In genomic region chr6:90726711-90727122, GRCm38 (mm10) we compare ENCODE assay signal across 19 mouse cellular contexts.
A peak's percentile ranks its signal among the peaks of the same experiment; 100 is the strongest.
DNase-seq lines count a peak whose midpoint lies in the region; ATAC-seq and TF ChIP-seq lines count a peak whose summit lies in the region.
"Had no signal": no experiment of that assay in that cellular context is flagged by ENCODE, and none has a peak within 500 bp of the region (broad histone marks: within the 10 kb centered on the region; RNA-seq: fewer than 3 reads in every experiment).

No protein-coding gene starts in this region.

- H3K4me2 ChIP-seq in hindbrain, embryonic 14.5 days (replicated peaks), result no peak overlapping the region
- H3K4me2 ChIP-seq in lung, embryonic 14.5 days, result no peak overlapping the region
- no peak overlapping the region for H3K4me2 ChIP-seq in stomach, embryonic 16.5 days (ENCODE audit: low read depth, low read length)
- H3K4me2 ChIP-seq: heart, embryonic 11.5 days had no signal

- TF ChIP-seq CTCF in lung, embryonic 14.5 days (IDR thresholded peaks at IDR 0.05; ENCODE audit: low read depth), result no peak
- TF ChIP-seq CTCF in lung, adult 2 months (IDR thresholded peaks at IDR 0.05; ENCODE audit: insufficient read depth, low read length), result no peak

- no peaks in the 10 kb centered on the region for H3K36me3 ChIP-seq in hindbrain, embryonic 10.5 days
- no peaks in the 10 kb centered on the region for H3K36me3 ChIP-seq in hindbrain, embryonic 14.5 days (replicated peaks; ENCODE audit: control insufficient read depth, insufficient read depth)
- H3K36me3 ChIP-seq in lung, embryonic 14.5 days (ENCODE audit: insufficient read depth), result no peaks in the 10 kb centered on the region
- H3K36me3 ChIP-seq in stomach, embryonic 16.5 days (ENCODE audit: control insufficient read depth, insufficient read depth, low read length), result no peaks in the 10 kb centered on the region
- H3K36me3 ChIP-seq: limb, embryonic 10.5 days had no signal

- H3K27me3 ChIP-seq in hindbrain, embryonic 10.5 days (ENCODE audit: insufficient read depth, poor library complexity, severe bottlenecking), result no peaks in the 10 kb centered on the region
- H3K27me3 ChIP-seq in hindbrain, embryonic 14.5 days (ENCODE audit: control insufficient read depth, insufficient read depth, low read length), result no peaks in the 10 kb centered on the region
- H3K27me3 ChIP-seq in lung, embryonic 14.5 days (ENCODE audit: insufficient read depth, low read length), result no peaks in the 10 kb centered on the region
- H3K27me3 ChIP-seq in stomach, embryonic 16.5 days (ENCODE audit: control insufficient read depth, insufficient read depth, low read length), result no peaks in the 10 kb centered on the region

- WGBS in hindbrain, embryonic 10.5 days, result 81% methylated on average over 2 of the region's 2 CpGs
- WGBS in hindbrain, embryonic 14.5 days, result 77% methylated on average over 2 of the region's 2 CpGs
- WGBS in lung, embryonic 14.5 days, result 48% methylated on average over 2 of the region's 2 CpGs
- 33% methylated on average over 2 of the region's 2 CpGs for WGBS in lung, adult 2 months
- WGBS in stomach, embryonic 16.5 days, result 46% methylated on average over 2 of the region's 2 CpGs

- H3K4me1 ChIP-seq in hindbrain, embryonic 10.5 days (replicated peaks), result peaks cover 67% of the 10 kb centered on the region
- peaks cover 39% of the 10 kb centered on the region for H3K4me1 ChIP-seq in hindbrain, embryonic 14.5 days (replicated peaks; ENCODE audit: control insufficient read depth, insufficient read depth, low read length)
- H3K4me1 ChIP-seq in lung, embryonic 14.5 days (ENCODE audit: insufficient read depth), result peaks cover 7% of the 10 kb centered on the region
- peaks cover 10% of the 10 kb centered on the region for H3K4me1 ChIP-seq in lung, adult 2 months (ENCODE audit: control insufficient read depth, insufficient read depth, low read length)
- peaks cover 28% of the 10 kb centered on the region for H3K4me1 ChIP-seq in stomach, embryonic 16.5 days (ENCODE audit: control insufficient read depth, insufficient read depth, low read length)

- TF ChIP-seq POLR2A in lung, adult 2 months (IDR thresholded peaks at IDR 0.05; ENCODE audit: borderline replicate concordance, extremely low read depth, low read depth, low read length), result no peak

- no peak overlapping the region for H3K9ac ChIP-seq in hindbrain, embryonic 14.5 days
- no peak overlapping the region for H3K9ac ChIP-seq in lung, embryonic 14.5 days
- no peak overlapping the region for H3K9ac ChIP-seq in stomach, embryonic 16.5 days (ENCODE audit: low read length)

- H3K4me3 ChIP-seq in hindbrain, embryonic 10.5 days, result no peak overlapping the region
- no peak overlapping the region for H3K4me3 ChIP-seq in hindbrain, embryonic 14.5 days (replicated peaks; ENCODE audit: low read length)
- no peak overlapping the region for H3K4me3 ChIP-seq in lung, embryonic 14.5 days (ENCODE audit: low read depth, low read length)
- H3K4me3 ChIP-seq in lung, adult 2 months (replicated peaks; ENCODE audit: extremely low read depth, low read depth, low read length), result no peak overlapping the region
- H3K4me3 ChIP-seq in stomach, embryonic 16.5 days (replicated peaks; ENCODE audit: low read length), result no peak overlapping the region
- H3K4me3 ChIP-seq: limb, embryonic 10.5 days had no signal

- ATAC-seq in hindbrain, embryonic 14.5 days (ENCODE audit: low FRiP score), result no peak
- peak; percentile 76 for ATAC-seq in lung, embryonic 14.5 days (ENCODE audit: insufficient read depth)
- no peak for ATAC-seq in stomach, embryonic 16.5 days (ENCODE audit: insufficient read depth, low FRiP score)
- ATAC-seq: activated CD4-positive, CD25-positive, alpha-beta regulatory T cell, adult 4 months had no signal

- 0 out of 2 replicates have a peak overlapping the region, but pooled peaks have one; percentile 36 for H3K27ac ChIP-seq in hindbrain, embryonic 10.5 days
- no peak overlapping the region for H3K27ac ChIP-seq in hindbrain, embryonic 14.5 days
- H3K27ac ChIP-seq in lung, embryonic 14.5 days (ENCODE audit: low read depth), result peak overlapping the region; percentile 9; the same call in 1 of the 2 replicates
- H3K27ac ChIP-seq in stomach, embryonic 16.5 days (ENCODE audit: low read length), result peak overlapping the region; percentile 35; the same call in 1 of the 2 replicates
- H3K27ac ChIP-seq: limb, embryonic 10.5 days; macrophage had no signal

- no peak for DNase-seq in hindbrain, embryonic 10.5 days (ENCODE audit: low spot score)
- no peak for DNase-seq in hindbrain, embryonic 14.5 days (ENCODE audit: low spot score)
- DNase-seq in lung, embryonic 14.5 days, result peak; percentile 83
- DNase-seq in lung, adult 2 months, result no peak
- peak; percentile 77 for DNase-seq in lung, postnatal 10 days
- no peak for DNase-seq in frontal cortex, postnatal 25 days (ENCODE audit: low spot score in 2 of 2)
- DNase-seq: adrenal gland, adult 8-10 months; cerebellum, adult 18-20 months; cerebellum, postnatal 14 days; gastrocnemius, postnatal 10 days; heart, postnatal 10 days; kidney, adult 18-20 months; kidney, postnatal 10 days; liver had no signal

- H3K9me3 ChIP-seq in hindbrain, embryonic 10.5 days, result no peaks in the 10 kb centered on the region
- H3K9me3 ChIP-seq in hindbrain, embryonic 14.5 days (ENCODE audit: control insufficient read depth, low read length), result no peaks in the 10 kb centered on the region
- no peaks in the 10 kb centered on the region for H3K9me3 ChIP-seq in lung, embryonic 14.5 days (ENCODE audit: low read depth, low read length)
- no peaks in the 10 kb centered on the region for H3K9me3 ChIP-seq in stomach, embryonic 16.5 days (replicated peaks; ENCODE audit: control insufficient read depth, low read length)
- H3K9me3 ChIP-seq: limb, embryonic 10.5 days had no signal

Comparison
In these comparisons a context has a peak if more than half of its experiments do, and no peak if none do; other contexts are left out.
1. DNase-seq: peak in lung, embryonic 14.5 days (single experiment) and lung, postnatal 10 days (single experiment); none in hindbrain, embryonic 10.5 days (single experiment), hindbrain, embryonic 14.5 days (single experiment), lung, adult 2 months (single experiment) and frontal cortex, postnatal 25 days (0 of 2).